Mouse (Mus musculus): ENCODE measurements around the gene Coq10a. TPM values are rescaled to one million over a fixed set of nuclear protein-coding genes. Genes with fewer than 3 reads are reported as not detected.

Gene Coq10a
- polyA plus RNA-seq, 1 experiment = 79.1 TPM

GRCm38 (mm10) chr10:128388941-128389340, 20.1 kb upstream of the Coq10a start:
- no peaks in the 10 kb centered on the region for H3K27me3 ChIP-seq (ENCODE audit: control insufficient read depth, insufficient read depth, low read length)
- 91% methylated on average over 14 of the region's 14 CpGs for WGBS
- H3K27ac ChIP-seq (ENCODE audit: insufficient read depth, low read depth, low read length) = no peak overlapping the region
- H3K36me3 ChIP-seq (ENCODE audit: control insufficient read depth, insufficient read depth, low read length) = peaks cover 72% of the 10 kb centered on the region
- TF ChIP-seq CTCF (IDR thresholded peaks at IDR 0.05; ENCODE audit: extremely low read depth, insufficient read length, insufficient replicate concordance, low read depth, low read length) (no peak), POLR2A (IDR thresholded peaks at IDR 0.05; ENCODE audit: low read depth, low read length) (no peak)
- H3K4me3 ChIP-seq (ENCODE audit: low read depth, low read length) = no peak overlapping the region
- H3K4me1 ChIP-seq (ENCODE audit: control insufficient read depth, insufficient read depth, insufficient read length, low read length) = no peaks in the 10 kb centered on the region

GRCm38 (mm10) chr10:128385902-128386301, 17.1 kb upstream of the Coq10a start:
- Histone ChIP-seq H3K27ac (ENCODE audit: insufficient read depth, low read depth, low read length) (no peak overlapping the region), H3K36me3 (ENCODE audit: control insufficient read depth, insufficient read depth, low read length) (peaks cover 80% of the 10 kb centered on the region), H3K4me1 (ENCODE audit: control insufficient read depth, insufficient read depth, insufficient read length, low read length) (no peaks in the 10 kb centered on the region), H3K4me3 (ENCODE audit: low read depth, low read length) (no peak overlapping the region), H3K27me3 (ENCODE audit: control insufficient read depth, insufficient read depth, low read length) (no peaks in the 10 kb centered on the region)
- WGBS = 92% methylated on average over 7 of the region's 7 CpGs
- no peak for TF ChIP-seq POLR2A (IDR thresholded peaks at IDR 0.05; ENCODE audit: low read depth, low read length)
- no peak for TF ChIP-seq CTCF (IDR thresholded peaks at IDR 0.05; ENCODE audit: extremely low read depth, insufficient read length, insufficient replicate concordance, low read depth, low read length)

- H3K27me3 ChIP-seq (ENCODE audit: control insufficient read depth, insufficient read depth, low read length) = no peaks in the 10 kb centered on the region
- H3K4me3 ChIP-seq (ENCODE audit: low read depth, low read length) = no peak overlapping the region
- peaks cover 48% of the 10 kb centered on the region for H3K36me3 ChIP-seq (ENCODE audit: control insufficient read depth, insufficient read depth, low read length)
- WGBS = 84% methylated on average over 8 of the region's 8 CpGs
- peaks cover 7% of the 10 kb centered on the region; the same call in 1 of the 2 replicates for H3K4me1 ChIP-seq (ENCODE audit: control insufficient read depth, insufficient read depth, insufficient read length, low read length)
- TF ChIP-seq CTCF (IDR thresholded peaks at IDR 0.05; ENCODE audit: extremely low read depth, insufficient read length, insufficient replicate concordance, low read depth, low read length) (no peak), POLR2A (IDR thresholded peaks at IDR 0.05; ENCODE audit: low read depth, low read length) (no peak)
- no peak overlapping the region for H3K27ac ChIP-seq (ENCODE audit: insufficient read depth, low read depth, low read length)
These were observed 13.7 kb upstream of the Coq10a start for GRCm38 (mm10) chr10:128382482-128382881.

- no peak overlapping the region for H3K27ac ChIP-seq (ENCODE audit: insufficient read depth, low read depth, low read length)
- TF ChIP-seq CTCF (IDR thresholded peaks at IDR 0.05; ENCODE audit: extremely low read depth, insufficient read length, insufficient replicate concordance, low read depth, low read length) = no peak
- no peak for TF ChIP-seq POLR2A (IDR thresholded peaks at IDR 0.05; ENCODE audit: low read depth, low read length)
- WGBS = 65% methylated on average over 5 of the region's 5 CpGs
- H3K4me1 ChIP-seq (ENCODE audit: control insufficient read depth, insufficient read depth, insufficient read length, low read length) = peaks cover 11% of the 10 kb centered on the region; the same call in 1 of the 2 replicates
- H3K27me3 ChIP-seq (ENCODE audit: control insufficient read depth, insufficient read depth, low read length) = no peaks in the 10 kb centered on the region
- peaks cover 33% of the 10 kb centered on the region for H3K36me3 ChIP-seq (ENCODE audit: control insufficient read depth, insufficient read depth, low read length)
- H3K4me3 ChIP-seq (ENCODE audit: low read depth, low read length) = no peak overlapping the region
These were observed 11.8 kb upstream of the Coq10a start for GRCm38 (mm10) chr10:128380565-128380964.

GRCm38 (mm10) chr10:128379260-128379659, 10.5 kb upstream of the Coq10a start:
- H3K4me1 ChIP-seq (ENCODE audit: control insufficient read depth, insufficient read depth, insufficient read length, low read length) = peaks cover 11% of the 10 kb centered on the region; the same call in 1 of the 2 replicates
- 87% methylated on average over 7 of the region's 7 CpGs for WGBS
- no peak overlapping the region for H3K27ac ChIP-seq (ENCODE audit: insufficient read depth, low read depth, low read length)
- H3K4me3 ChIP-seq (ENCODE audit: low read depth, low read length) = no peak overlapping the region
- no peaks in the 10 kb centered on the region for H3K27me3 ChIP-seq (ENCODE audit: control insufficient read depth, insufficient read depth, low read length)
- H3K36me3 ChIP-seq (ENCODE audit: control insufficient read depth, insufficient read depth, low read length) = peaks cover 28% of the 10 kb centered on the region
- TF ChIP-seq POLR2A (IDR thresholded peaks at IDR 0.05; ENCODE audit: low read depth, low read length) = no peak

GRCm38 (mm10) chr10:128378462-128378861, 9.7 kb upstream of the Coq10a start:
- Histone ChIP-seq H3K36me3 (ENCODE audit: control insufficient read depth, insufficient read depth, low read length) (peaks cover 21% of the 10 kb centered on the region), H3K4me3 (ENCODE audit: low read depth, low read length) (no peak overlapping the region), H3K27ac (ENCODE audit: insufficient read depth, low read depth, low read length) (no peak overlapping the region), H3K27me3 (ENCODE audit: control insufficient read depth, insufficient read depth, low read length) (no peaks in the 10 kb centered on the region), H3K4me1 (ENCODE audit: control insufficient read depth, insufficient read depth, insufficient read length, low read length) (peaks cover 11% of the 10 kb centered on the region; the same call in 1 of the 2 replicates)
- TF ChIP-seq CTCF (IDR thresholded peaks at IDR 0.05; ENCODE audit: extremely low read depth, insufficient read length, insufficient replicate concordance, low read depth, low read length) = no peak
- TF ChIP-seq POLR2A (IDR thresholded peaks at IDR 0.05; ENCODE audit: low read depth, low read length) = no peak
- 87% methylated on average over 3 of the region's 3 CpGs for WGBS

GRCm38 (mm10) chr10:128377940-128378448, 9.2 kb upstream of the Coq10a start:
- Histone ChIP-seq H3K4me1 (ENCODE audit: control insufficient read depth, insufficient read depth, insufficient read length, low read length) (peaks cover 11% of the 10 kb centered on the region; the same call in 1 of the 2 replicates), H3K27ac (ENCODE audit: insufficient read depth, low read depth, low read length) (no peak overlapping the region), H3K27me3 (ENCODE audit: control insufficient read depth, insufficient read depth, low read length) (no peaks in the 10 kb centered on the region), H3K36me3 (ENCODE audit: control insufficient read depth, insufficient read depth, low read length) (peaks cover 16% of the 10 kb centered on the region), H3K4me3 (ENCODE audit: low read depth, low read length) (peak overlapping the region; percentile 95)
- TF ChIP-seq CTCF (IDR thresholded peaks at IDR 0.05; ENCODE audit: extremely low read depth, insufficient read length, insufficient replicate concordance, low read depth, low read length) = peak; percentile 5; the same call in 1 of the 2 replicates
- no peak for TF ChIP-seq POLR2A (IDR thresholded peaks at IDR 0.05; ENCODE audit: low read depth, low read length)
- 66% methylated on average over 14 of the region's 14 CpGs for WGBS

Measured in small intestine, adult 2 months (tissue).